Mouse (Mus musculus): Measurements from ENCODE around the gene Catsper1.

Gene Catsper1

GRCm38 (mm10) chr19:5348526-5349501, 13.3 kb downstream of the Catsper1 start:
- in situ Hi-C loops (cut with MboI; ENCODE audit: unreplicated experiment in 2 of 2) = loop anchor here in 1 of 2 experiments (10.0 kb wide), 1 partner anchor 174 kb away; no protein-coding TSS in a partner anchor

GRCm38 (mm10) chr19:5349502-5349873, 13.9 kb downstream of the Catsper1 start, which contains the start of gene Cst6:
TSS of gene Cst6 (minus strand) at chr19:5349574.
- in situ Hi-C loops (cut with MboI; ENCODE audit: unreplicated experiment in 2 of 2) = loop anchor here in 1 of 2 experiments (10.0 kb wide), 1 partner anchor 175 kb away; no protein-coding TSS in a partner anchor

- in situ Hi-C loops (cut with MboI; ENCODE audit: unreplicated experiment in 2 of 2) = no loop called here
These were observed 18.1 kb downstream of the Catsper1 start for GRCm38 (mm10) chr19:5353609-5354008.

- in situ Hi-C loops (cut with MboI; ENCODE audit: unreplicated experiment in 2 of 2) = no loop called here
These were observed 20.5 kb downstream of the Catsper1 start for GRCm38 (mm10) chr19:5356080-5356479.

- in situ Hi-C loops (cut with MboI; ENCODE audit: unreplicated experiment in 2 of 2) = no loop called here
These were observed 26.6 kb downstream of the Catsper1 start for GRCm38 (mm10) chr19:5362186-5362585.

GRCm38 (mm10) chr19:5364124-5364523, 28.6 kb downstream of the Catsper1 start:
- in situ Hi-C loops (cut with MboI; ENCODE audit: unreplicated experiment in 2 of 2) = no loop called here

GRCm38 (mm10) chr19:5365751-5366150, 30.2 kb downstream of the Catsper1 start:
- in situ Hi-C loops (cut with MboI; ENCODE audit: unreplicated experiment in 2 of 2) = loop anchor here in 1 of 2 experiments (5.0 kb wide), 1 partner anchor 122 kb away; the partner anchor contains the start of gene Mus81

GRCm38 (mm10) chr19:5366175-5367052, 30.9 kb downstream of the Catsper1 start, which contains the start of gene Eif1ad:
TSS of gene Eif1ad (plus strand) at chr19:5366741.
- in situ Hi-C loops (cut with MboI; ENCODE audit: unreplicated experiment in 2 of 2) = loop anchor here in 1 of 2 experiments (5.0 kb wide), 1 partner anchor 121 kb away; the partner anchor contains the start of gene Mus81

- in situ Hi-C loops (cut with MboI; ENCODE audit: unreplicated experiment in 2 of 2) = loop anchor here in 1 of 2 experiments (5.0 kb wide), 1 partner anchor 120 kb away; the partner anchor contains the start of gene Mus81
These were observed 31.5 kb downstream of the Catsper1 start, which contains the start of gene Banf1 for GRCm38 (mm10) chr19:5367053-5367359. TSS of gene Banf1 (minus strand) at chr19:5367168.

GRCm38 (mm10) chr19:5367455-5367854, 31.9 kb downstream of the Catsper1 start:
- in situ Hi-C loops (cut with MboI; ENCODE audit: unreplicated experiment in 2 of 2) = loop anchor here in 1 of 2 experiments (5.0 kb wide), 1 partner anchor 120 kb away; the partner anchor contains the start of gene Mus81

- in situ Hi-C loops (cut with MboI; ENCODE audit: unreplicated experiment in 2 of 2) = loop anchor here in 1 of 2 experiments (10.0 kb wide), 1 partner anchor 54 kb away; the partner anchor contains the start of genes AI837181 and Drap1
These were observed 35.4 kb downstream of the Catsper1 start for GRCm38 (mm10) chr19:5370932-5371331.

- in situ Hi-C loops (cut with MboI; ENCODE audit: unreplicated experiment in 2 of 2) = loop anchor here in 1 of 2 experiments (10.0 kb wide), 1 partner anchor 52 kb away; the partner anchor contains the start of genes AI837181 and Drap1
These were observed 37.2 kb downstream of the Catsper1 start for GRCm38 (mm10) chr19:5372724-5373123.

GRCm38 (mm10) chr19:5374177-5374576, 38.6 kb downstream of the Catsper1 start:
- in situ Hi-C loops (cut with MboI; ENCODE audit: unreplicated experiment in 2 of 2) = loop anchor here in 1 of 2 experiments (10.0 kb wide), 1 partner anchor 51 kb away; the partner anchor contains the start of genes AI837181 and Drap1

GRCm38 (mm10) chr19:5374748-5375147, 39.2 kb downstream of the Catsper1 start:
- in situ Hi-C loops (cut with MboI; ENCODE audit: unreplicated experiment in 2 of 2) = loop anchor here in 1 of 2 experiments (10.0 kb wide), 1 partner anchor 50 kb away; the partner anchor contains the start of genes AI837181 and Drap1

GRCm38 (mm10) chr19:5377446-5377845, 41.9 kb downstream of the Catsper1 start:
- in situ Hi-C loops (cut with MboI; ENCODE audit: unreplicated experiment in 2 of 2) = loop anchor here in 1 of 2 experiments (10.0 kb wide), 1 partner anchor 47 kb away; the partner anchor contains the start of genes AI837181 and Drap1

GRCm38 (mm10) chr19:5383326-5383725, 47.8 kb downstream of the Catsper1 start:
- in situ Hi-C loops (cut with MboI; ENCODE audit: unreplicated experiment in 2 of 2) = no loop called here

GRCm38 (mm10) chr19:5384715-5385114, 49.2 kb downstream of the Catsper1 start:
- in situ Hi-C loops (cut with MboI; ENCODE audit: unreplicated experiment in 2 of 2) = no loop called here

GRCm38 (mm10) chr19:5388011-5388441, 52.5 kb downstream of the Catsper1 start:
- in situ Hi-C loops (cut with MboI; ENCODE audit: unreplicated experiment in 2 of 2) = no loop called here

GRCm38 (mm10) chr19:5388588-5389242, 53.2 kb downstream of the Catsper1 start, which contains the start of gene Sart1:
TSS of gene Sart1 (minus strand) at chr19:5388703.
- in situ Hi-C loops (cut with MboI; ENCODE audit: unreplicated experiment in 2 of 2) = no loop called here
